Mouse (Mus musculus) kidney, postnatal 0 days (tissue): ENCODE results near the gene Pih1d1. TPM values are rescaled to one million over a fixed set of nuclear protein-coding genes. Genes with fewer than 3 reads are reported as not detected.

Experiments used
- ATAC-seq: fragments of 200-750 bp; cut with Nextera tagmentation; replicated peaks from 2 replicates; pipeline ENCODE4 v1.8.0; 2017; ENCODE audit warnings: low read depth, moderate number of reproducible peaks, moderate TSS enrichment, moderate library complexity; ENCODE audit not compliant: low FRiP score
- DNase-seq: peaks from one replicate; pipeline ENCODE4 v3.0.0-alpha.2; 2016; ENCODE audit warnings: low spot score
- H3K27ac ChIP-seq: fragments of 300-500 bp; sonication (generic); 2 replicates; pipeline ENCODE4 v1.5.1; 2014; ENCODE audit warnings: mild to moderate bottlenecking
- H3K27me3 ChIP-seq: fragments of 300-500 bp; sonication (generic); 2 replicates; pipeline ENCODE4 v1.6.1; 2014; ENCODE audit warnings: low read length, mixed read lengths; ENCODE audit not compliant: insufficient read depth
- H3K36me3 ChIP-seq: fragments of 300-500 bp; sonication (generic); 2 replicates; pipeline ENCODE4 v1.6.1; 2014; ENCODE audit warnings: low read length, mixed read lengths; ENCODE audit not compliant: insufficient read depth
- H3K4me1 ChIP-seq: fragments of 300-500 bp; sonication (generic); replicated peaks from 2 replicates; pipeline ENCODE4 v1.6.1; 2014; ENCODE audit warnings: antibody characterized with exemption, low read length, mixed read lengths; ENCODE audit not compliant: insufficient read depth
- H3K4me2 ChIP-seq: fragments of 300-500 bp; sonication (generic); 2 replicates; pipeline ENCODE4 v1.6.1; 2014; ENCODE audit warnings: mild to moderate bottlenecking, low read length, moderate library complexity, mixed read lengths
- H3K4me3 ChIP-seq: fragments of 300-500 bp; sonication (generic); replicated peaks from 2 replicates; pipeline ENCODE4 v1.5.1; 2014; ENCODE audit warnings: low read depth, low read length
- H3K9ac ChIP-seq: fragments of 300-500 bp; sonication (generic); 2 replicates; pipeline ENCODE4 v1.6.1; 2014; ENCODE audit warnings: low read depth, low read length
- H3K9me3 ChIP-seq: fragments of 300-500 bp; sonication (generic); replicated peaks from 2 replicates; pipeline ENCODE4 v1.6.1; 2016; ENCODE audit warnings: low read length, inconsistent platforms, mixed read lengths
- CTCF ChIP-seq: IDR thresholded peaks from 2 replicates; pipeline ENCODE4 v1.5.1; 2016; ENCODE audit warnings: antibody characterized with exemption, low read depth, mild to moderate bottlenecking, moderate library complexity
- WGBS: fragments of 180-500 bp; shearing (Covaris S2); extraction: QIAGEN DNeasy Blood & Tissue Kit; methylation state at CpG from one replicate; pipeline ENCODE4 v1.1.7; 2014; 5-methylcytosine and 5-hydroxymethylcytosine counted together
- polyA plus RNA-seq: library from polyadenylated mRNA; unstranded; fragments of >200 nt; fragmentation: Nextera tagmentation; extraction: Ambion mirVana; gene quantifications from 2 replicates; pipeline ENCODE4 v1.2.1, GENCODE M21; 2015

The Pih1d1 gene
- polyA plus RNA-seq, 1 experiment from 2014 or later, result 81.3 TPM

DNA sequence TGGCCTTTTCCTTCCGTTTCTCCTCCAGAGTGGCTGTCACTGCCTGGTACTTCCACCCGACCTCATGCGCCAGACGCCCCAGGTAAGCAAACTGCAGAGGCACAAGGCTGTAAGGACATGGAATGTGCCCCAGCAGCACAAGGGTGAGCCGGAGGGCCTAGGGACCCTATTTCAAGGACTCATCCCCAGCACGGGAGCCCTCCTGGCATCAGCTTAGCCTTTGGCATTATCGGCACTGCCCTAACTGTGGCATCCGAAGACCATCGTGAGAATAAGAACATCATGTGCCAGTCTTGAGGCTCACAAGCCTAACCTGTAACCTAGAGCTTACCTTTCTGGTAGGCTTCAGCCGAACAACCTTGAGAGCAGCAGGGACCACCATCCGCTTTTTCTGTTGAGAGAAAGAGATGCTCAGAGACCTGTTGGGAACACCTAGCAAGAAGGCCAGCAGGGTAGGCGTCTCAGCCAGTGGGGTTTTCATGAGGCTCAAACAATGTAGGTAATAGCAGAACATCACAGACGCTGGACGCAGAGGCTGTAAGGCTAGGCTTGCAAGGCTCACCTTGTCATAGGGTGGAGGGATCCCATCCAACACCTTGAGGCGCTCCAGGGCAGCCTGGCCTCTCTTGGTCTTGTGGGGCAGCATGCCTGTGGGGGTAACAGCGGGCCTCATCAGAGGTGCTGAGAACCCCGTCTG, 27.8 kb upstream of the Pih1d1 start:
- no peak for ATAC-seq
- Histone ChIP-seq H3K4me1 (peaks cover 40% of the 10 kb centered on the region; the same call in 1 of the 2 replicates), H3K36me3 (peaks cover 39% of the 10 kb centered on the region), H3K4me3 (peak overlapping the region; percentile 85; the same call in 1 of the 2 replicates), H3K9me3 (no peaks in the 10 kb centered on the region), H3K27ac (peak overlapping the region; percentile 87; the same call in 1 of the 2 replicates), H3K9ac (peak overlapping the region; percentile 96; the same call in 1 of the 2 replicates), H3K4me2 (peak overlapping the region; percentile 82), H3K27me3 (no peaks in the 10 kb centered on the region)
- WGBS, result 71% methylated on average over 17 of the region's 17 CpGs
- no peak for TF ChIP-seq CTCF
- DNase-seq, result no peak

DNA sequence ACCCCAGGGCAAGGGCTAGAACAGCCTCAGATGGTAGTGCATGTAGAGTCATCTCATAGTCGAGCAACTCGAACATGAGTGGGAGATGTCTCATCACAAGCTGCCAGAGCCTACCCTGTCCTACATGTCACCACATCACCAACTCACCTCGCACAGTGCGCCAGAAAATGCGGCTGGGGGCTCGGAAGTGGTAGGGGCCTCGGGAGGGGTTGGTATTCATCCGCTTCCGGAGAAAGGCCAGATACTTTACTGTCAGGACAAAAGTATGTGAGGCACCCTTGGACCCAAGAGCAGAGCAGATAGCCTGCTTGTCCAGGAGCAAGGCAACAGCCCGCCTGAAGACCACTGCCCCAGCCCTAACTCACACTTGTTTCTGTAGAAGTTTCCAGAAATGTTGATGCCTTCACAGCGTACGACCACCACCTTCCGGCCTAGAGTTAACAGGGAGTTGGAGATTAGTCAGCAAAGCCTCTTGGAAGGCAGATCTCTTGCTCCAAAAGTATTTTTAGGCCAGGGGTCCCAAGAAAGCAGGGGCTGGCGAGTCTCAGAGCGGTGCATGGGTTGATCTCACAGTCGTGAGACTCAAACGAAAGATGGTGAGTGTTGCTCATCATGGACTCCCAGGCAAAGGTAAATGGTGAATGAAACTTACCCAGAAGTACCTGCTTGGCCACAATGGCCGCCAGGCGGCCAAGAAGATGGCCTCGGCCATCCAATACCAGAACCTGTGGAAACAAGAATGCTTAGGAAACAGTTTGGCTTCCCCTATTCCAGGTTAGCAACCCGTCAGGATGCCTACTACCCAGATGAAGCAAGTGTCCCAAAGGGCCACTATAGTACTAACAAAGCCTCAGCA, 27.0 kb upstream of the Pih1d1 start:
- H3K9ac ChIP-seq, result peak overlapping the region; percentile 96
- no peaks in the 10 kb centered on the region for H3K27me3 ChIP-seq
- peak; percentile 41; the same call in 1 of the 2 replicates for TF ChIP-seq CTCF
- H3K9me3 ChIP-seq, result no peaks in the 10 kb centered on the region
- H3K4me3 ChIP-seq, result peak overlapping the region; percentile 85
- DNase-seq (no peak), ATAC-seq (no peak)
- H3K4me2 ChIP-seq, result peak overlapping the region; percentile 82
- H3K36me3 ChIP-seq, result peaks cover 31% of the 10 kb centered on the region
- 31% methylated on average over 21 of the region's 21 CpGs for WGBS
- H3K4me1 ChIP-seq, result peaks cover 40% of the 10 kb centered on the region; the same call in 1 of the 2 replicates
- peak overlapping the region; percentile 87 for H3K27ac ChIP-seq

DNA sequence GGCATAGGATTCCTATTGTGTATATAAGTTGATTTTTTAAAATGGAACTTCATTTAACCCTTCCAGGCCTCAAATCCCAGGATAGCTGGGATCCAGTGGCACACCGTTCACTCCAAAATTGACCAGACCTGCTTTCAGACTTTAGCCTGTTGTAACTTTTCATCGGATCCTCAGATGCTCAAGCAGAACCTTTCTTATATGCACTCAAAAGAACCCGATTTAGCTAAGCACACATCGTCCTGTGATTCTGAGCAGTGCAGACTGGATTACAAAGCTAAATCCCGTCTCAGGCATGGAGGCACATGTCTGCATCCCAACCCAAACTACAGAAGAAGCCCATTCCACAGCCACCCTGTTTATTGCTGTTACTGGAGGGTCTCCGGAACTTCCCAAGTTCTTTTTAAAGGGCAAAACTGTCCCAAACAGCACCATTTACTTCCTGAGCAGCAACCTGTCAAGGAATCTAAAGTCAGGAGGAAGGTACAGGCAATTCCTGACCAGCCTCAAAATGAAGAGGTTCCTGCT, 26.3 kb upstream of the Pih1d1 start:
- ATAC-seq (no peak), DNase-seq (no peak)
- TF ChIP-seq CTCF, result no peak
- peak overlapping the region; percentile 82 for H3K4me2 ChIP-seq
- H3K4me3 ChIP-seq, result peak overlapping the region; percentile 85
- H3K4me1 ChIP-seq, result peaks cover 35% of the 10 kb centered on the region; the same call in 1 of the 2 replicates
- H3K27me3 ChIP-seq, result no peaks in the 10 kb centered on the region
- peak overlapping the region; percentile 96 for H3K9ac ChIP-seq
- WGBS, result 3% methylated on average over 6 of the region's 6 CpGs
- peak overlapping the region; percentile 87 for H3K27ac ChIP-seq
- H3K36me3 ChIP-seq, result peaks cover 24% of the 10 kb centered on the region
- no peaks in the 10 kb centered on the region for H3K9me3 ChIP-seq

DNA sequence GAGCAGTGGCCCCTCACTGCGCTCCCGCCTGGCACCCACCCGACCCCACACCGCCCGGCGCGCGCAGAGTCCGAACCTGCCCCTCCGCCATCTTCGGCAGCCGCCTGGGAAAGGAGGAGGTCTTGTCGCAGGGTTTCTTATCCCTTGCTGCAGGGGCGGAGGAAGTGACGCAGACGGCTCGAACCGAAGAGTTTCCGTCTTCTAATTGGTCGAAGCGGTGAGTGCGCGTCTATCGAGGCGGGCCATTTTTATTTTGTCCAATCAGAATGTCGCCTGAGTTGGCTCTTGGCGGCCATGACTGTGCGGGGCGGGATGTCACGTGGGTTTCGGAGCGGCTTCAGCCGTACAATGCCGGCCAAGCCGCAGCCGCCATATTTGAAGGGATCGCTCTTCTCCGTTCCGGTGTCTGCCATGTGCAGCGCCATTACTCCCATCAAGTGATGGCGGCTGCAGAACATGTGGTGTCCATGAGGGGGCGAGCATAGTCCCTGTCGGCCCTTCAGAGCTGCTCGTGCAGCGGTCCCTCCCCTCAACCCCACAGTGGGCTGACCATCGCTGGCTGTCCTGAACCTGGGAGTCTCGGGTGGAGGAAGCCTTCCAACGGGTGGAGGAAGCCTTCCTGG, 25.4 kb upstream of the Pih1d1 start, which contains the start of gene Rpl13a:
TSS of gene Rpl13a (minus strand) at position 138 of the 623 bp plus-strand sequence.
- ATAC-seq (peak; percentile 92), DNase-seq (peak; percentile 99)
- H3K9ac ChIP-seq, result peak within 1 kb of the TSS; percentile 96
- H3K4me1 ChIP-seq, result peaks cover 30% of the 10 kb centered on the region; the same call in 1 of the 2 replicates
- WGBS, result under 1% methylated on average over 48 of the region's 48 CpGs
- peak within 1 kb of the TSS; percentile 82 for H3K4me2 ChIP-seq
- peaks cover 19% of the 10 kb centered on the region for H3K36me3 ChIP-seq
- no peaks in the 10 kb centered on the region for H3K9me3 ChIP-seq
- H3K27ac ChIP-seq, result peak within 1 kb of the TSS; percentile 90
- H3K27me3 ChIP-seq, result no peaks in the 10 kb centered on the region
- peak within 1 kb of the TSS; percentile 85 for H3K4me3 ChIP-seq
- TF ChIP-seq CTCF, result peak; percentile 89

DNA sequence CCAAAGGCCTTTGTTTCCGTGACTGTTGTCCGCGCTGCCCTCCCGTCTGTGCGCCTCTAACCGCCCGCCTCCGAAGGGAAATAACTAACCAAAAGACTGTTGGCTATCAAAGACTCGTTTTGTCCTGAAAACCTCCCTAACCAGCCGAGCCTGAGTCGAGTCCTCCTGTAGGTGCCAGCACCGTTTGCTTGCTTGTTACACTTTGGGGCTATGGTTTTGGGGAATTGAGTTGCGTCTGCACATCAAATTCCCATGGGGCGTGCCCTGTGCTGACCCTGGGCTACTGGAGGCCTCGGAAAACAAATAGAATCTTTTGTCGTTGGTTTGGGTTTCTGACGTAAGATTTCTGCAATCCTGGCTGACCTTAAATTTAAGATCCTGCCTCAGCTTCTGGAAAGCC, 24.8 kb upstream of the Pih1d1 start:
- ATAC-seq (no peak), DNase-seq (no peak)
- Histone ChIP-seq H3K9me3 (no peaks in the 10 kb centered on the region), H3K4me2 (peak overlapping the region; percentile 64), H3K27ac (peak overlapping the region; percentile 90), H3K27me3 (no peaks in the 10 kb centered on the region), H3K4me1 (peaks cover 30% of the 10 kb centered on the region; the same call in 1 of the 2 replicates), H3K4me3 (peak overlapping the region; percentile 40), H3K9ac (peak overlapping the region; percentile 60), H3K36me3 (peaks cover 19% of the 10 kb centered on the region)
- under 1% methylated on average over 17 of the region's 17 CpGs for WGBS
- TF ChIP-seq CTCF, result no peak
